Mouse (Mus musculus): Measurements from ENCODE around the gene Olfr815. TPM values are rescaled to one million over a fixed set of nuclear protein-coding genes. Genes with fewer than 3 reads are reported as not detected.
"Not testable (repeated sequence)": the region's sequence is repeated elsewhere in the genome, so short reads cannot be mapped to it uniquely, and the experiment has no call there.

Gene Olfr815
- polyA plus RNA-seq (2012; rRNA removed): not detected in 2 replicates

- not testable (repeated sequence) for H3K27me3 ChIP-seq (ENCODE audit: control insufficient read depth, insufficient read depth, low read length); H3K27ac ChIP-seq (ENCODE audit: control insufficient read depth, insufficient read depth, low read depth, low read length); H3K4me3 ChIP-seq (ENCODE audit: control insufficient read depth, low read depth, low read length); H3K36me3 ChIP-seq (ENCODE audit: control insufficient read depth, insufficient read depth, low read length); H3K4me1 ChIP-seq (ENCODE audit: control insufficient read depth, insufficient read depth, low read length)
These were observed at the start of gene Olfr815 for GRCm38 (mm10) chr10:129905767-129906166. TSS of gene Olfr815 (minus strand) at chr10:129905867.

- TF ChIP-seq POLR2A (IDR thresholded peaks at IDR 0.05; ENCODE audit: control insufficient read depth, low read depth, low read length) (no peak), CTCF (IDR thresholded peaks at IDR 0.05; ENCODE audit: control insufficient read depth, insufficient read depth, insufficient replicate concordance, low read depth, low read length) (no peak)
- Histone ChIP-seq H3K4me1 (ENCODE audit: control insufficient read depth, insufficient read depth, low read length) (no peaks in the 10 kb centered on the region), H3K27ac (ENCODE audit: control insufficient read depth, insufficient read depth, low read depth, low read length) (no peak within 1 kb of the TSS)
These were observed 43.3 kb upstream of the Olfr815 start, which contains the start of gene Olfr818 for GRCm38 (mm10) chr10:129949000-129949399. TSS of gene Olfr818 (minus strand) at chr10:129949100.

GRCm38 (mm10) chr10:129915497-129915896, 9.8 kb upstream of the Olfr815 start, which contains the start of gene Olfr816:
TSS of gene Olfr816 (minus strand) at chr10:129915597.
- H3K27me3 ChIP-seq (ENCODE audit: control insufficient read depth, insufficient read depth, low read length): no peaks in the 10 kb centered on the region
- H3K36me3 ChIP-seq (ENCODE audit: control insufficient read depth, insufficient read depth, low read length): no peaks in the 10 kb centered on the region
- H3K4me3 ChIP-seq (ENCODE audit: control insufficient read depth, low read depth, low read length): no peak within 1 kb of the TSS
- H3K27ac ChIP-seq (ENCODE audit: control insufficient read depth, insufficient read depth, low read depth, low read length): no peak within 1 kb of the TSS
- no peaks in the 10 kb centered on the region for H3K4me1 ChIP-seq (ENCODE audit: control insufficient read depth, insufficient read depth, low read length)
- TF ChIP-seq POLR2A (IDR thresholded peaks at IDR 0.05; ENCODE audit: control insufficient read depth, low read depth, low read length) (no peak), CTCF (IDR thresholded peaks at IDR 0.05; ENCODE audit: control insufficient read depth, insufficient read depth, insufficient replicate concordance, low read depth, low read length) (no peak)

More at GRCm38 (mm10) chr10:129949000-129949399, 43.3 kb upstream of the Olfr815 start, which contains the start of gene Olfr818:
- Histone ChIP-seq H3K36me3 (ENCODE audit: control insufficient read depth, insufficient read depth, low read length) (no peaks in the 10 kb centered on the region), H3K27me3 (ENCODE audit: control insufficient read depth, insufficient read depth, low read length) (no peaks in the 10 kb centered on the region), H3K4me3 (ENCODE audit: control insufficient read depth, low read depth, low read length) (no peak within 1 kb of the TSS)

GRCm38 (mm10) chr10:129885934-129886333, 19.7 kb downstream of the Olfr815 start:
- Histone ChIP-seq H3K27ac (ENCODE audit: control insufficient read depth, insufficient read depth, low read depth, low read length) (no peak overlapping the region), H3K4me3 (ENCODE audit: control insufficient read depth, low read depth, low read length) (no peak overlapping the region), H3K4me1 (ENCODE audit: control insufficient read depth, insufficient read depth, low read length) (no peaks in the 10 kb centered on the region), H3K27me3 (ENCODE audit: control insufficient read depth, insufficient read depth, low read length) (no peaks in the 10 kb centered on the region), H3K36me3 (ENCODE audit: control insufficient read depth, insufficient read depth, low read length) (no peaks in the 10 kb centered on the region)
- TF ChIP-seq POLR2A (IDR thresholded peaks at IDR 0.05; ENCODE audit: control insufficient read depth, low read depth, low read length) (no peak), CTCF (IDR thresholded peaks at IDR 0.05; ENCODE audit: control insufficient read depth, insufficient read depth, insufficient replicate concordance, low read depth, low read length) (no peak)

GRCm38 (mm10) chr10:129885496-129885895, 20.2 kb downstream of the Olfr815 start:
- not testable (repeated sequence) for H3K36me3 ChIP-seq (ENCODE audit: control insufficient read depth, insufficient read depth, low read length); H3K27me3 ChIP-seq (ENCODE audit: control insufficient read depth, insufficient read depth, low read length); H3K4me1 ChIP-seq (ENCODE audit: control insufficient read depth, insufficient read depth, low read length); H3K27ac ChIP-seq (ENCODE audit: control insufficient read depth, insufficient read depth, low read depth, low read length); H3K4me3 ChIP-seq (ENCODE audit: control insufficient read depth, low read depth, low read length)

- not testable (repeated sequence) for H3K27me3 ChIP-seq (ENCODE audit: control insufficient read depth, insufficient read depth, low read length)
These were observed 25.9 kb downstream of the Olfr815 start, which contains the start of gene Olfr814 for GRCm38 (mm10) chr10:129879751-129880150. TSS of gene Olfr814 (minus strand) at chr10:129879851.

GRCm38 (mm10) chr10:129855067-129855466, 50.6 kb downstream of the Olfr815 start, which contains the start of gene Olfr813:
TSS of gene Olfr813 (plus strand) at chr10:129855367.
- Histone ChIP-seq H3K36me3 (ENCODE audit: control insufficient read depth, insufficient read depth, low read length) (no peaks in the 10 kb centered on the region), H3K27ac (ENCODE audit: control insufficient read depth, insufficient read depth, low read depth, low read length) (no peak within 1 kb of the TSS), H3K4me1 (ENCODE audit: control insufficient read depth, insufficient read depth, low read length) (no peaks in the 10 kb centered on the region), H3K4me3 (ENCODE audit: control insufficient read depth, low read depth, low read length) (no peak within 1 kb of the TSS), H3K27me3 (ENCODE audit: control insufficient read depth, insufficient read depth, low read length) (no peaks in the 10 kb centered on the region)
- TF ChIP-seq POLR2A (IDR thresholded peaks at IDR 0.05; ENCODE audit: control insufficient read depth, low read depth, low read length) (no peak), CTCF (IDR thresholded peaks at IDR 0.05; ENCODE audit: control insufficient read depth, insufficient read depth, insufficient replicate concordance, low read depth, low read length) (no peak)

More at GRCm38 (mm10) chr10:129879751-129880150, 25.9 kb downstream of the Olfr815 start, which contains the start of gene Olfr814:
- H3K4me1 ChIP-seq (ENCODE audit: control insufficient read depth, insufficient read depth, low read length); H3K4me3 ChIP-seq (ENCODE audit: control insufficient read depth, low read depth, low read length); H3K27ac ChIP-seq (ENCODE audit: control insufficient read depth, insufficient read depth, low read depth, low read length); H3K36me3 ChIP-seq (ENCODE audit: control insufficient read depth, insufficient read depth, low read length): not testable (repeated sequence)

Other genes with a start within 250 kb of the Olfr815 start
- gene Olfr800, start 248.2 kb downstream of the Olfr815 start, polyA plus RNA-seq (2012; rRNA removed): not detected in 2 replicates
- gene Olfr801, start 232.0 kb downstream of the Olfr815 start, polyA plus RNA-seq (2012; rRNA removed): not detected in 2 replicates
- not detected in 2 replicates for gene Olfr802, start 217.7 kb downstream of the Olfr815 start, polyA plus RNA-seq (2012; rRNA removed)
- not detected in 2 replicates for gene Olfr803, start 211.6 kb downstream of the Olfr815 start, polyA plus RNA-seq (2012; rRNA removed)
- not detected in 2 replicates for gene Olfr804, start 202.7 kb downstream of the Olfr815 start, polyA plus RNA-seq (2012; rRNA removed)
- 0.04 TPM in 1 of 2 replicates, not detected in the other for gene Olfr805, start 176.5 kb downstream of the Olfr815 start, polyA plus RNA-seq (2012; rRNA removed)
- gene Olfr806, start 163.9 kb downstream of the Olfr815 start, polyA plus RNA-seq (2012; rRNA removed): not detected in 2 replicates
- gene Olfr807, start 148.1 kb downstream of the Olfr815 start, polyA plus RNA-seq (2012; rRNA removed): not detected in 2 replicates
- not detected in 2 replicates for gene Olfr808, start 140.4 kb downstream of the Olfr815 start, polyA plus RNA-seq (2012; rRNA removed)
- not detected in 2 replicates for gene Olfr809, start 131.2 kb downstream of the Olfr815 start, polyA plus RNA-seq (2012; rRNA removed)
- not detected in 2 replicates for gene Olfr810, start 111.0 kb downstream of the Olfr815 start, polyA plus RNA-seq (2012; rRNA removed)
- not detected in 2 replicates for gene Olfr811, start 101.5 kb downstream of the Olfr815 start, polyA plus RNA-seq (2012; rRNA removed)
- gene Olfr812, start 59.8 kb downstream of the Olfr815 start, polyA plus RNA-seq (2012; rRNA removed): not detected in 2 replicates
- gene Olfr813, start 50.5 kb downstream of the Olfr815 start, polyA plus RNA-seq (2012; rRNA removed): not detected in 2 replicates
- not detected in 2 replicates for gene Olfr814, start 26.0 kb downstream of the Olfr815 start, polyA plus RNA-seq (2012; rRNA removed)
- not detected in 2 replicates for gene Olfr816, start 9.7 kb upstream of the Olfr815 start, polyA plus RNA-seq (2012; rRNA removed)
- not detected in 2 replicates for gene Olfr818, start 43.2 kb upstream of the Olfr815 start, polyA plus RNA-seq (2012; rRNA removed)
- not detected in 2 replicates for gene Olfr819, start 61.4 kb upstream of the Olfr815 start, polyA plus RNA-seq (2012; rRNA removed)
- not detected in 2 replicates for gene Olfr247, start 70.3 kb upstream of the Olfr815 start, polyA plus RNA-seq (2012; rRNA removed)
- gene Gm10310, start 79.2 kb upstream of the Olfr815 start, polyA plus RNA-seq (2012; rRNA removed): not detected in 2 replicates
- gene Olfr820, start 106.8 kb upstream of the Olfr815 start, polyA plus RNA-seq (2012; rRNA removed): not detected in 2 replicates
- not detected in 2 replicates for gene Olfr821, start 124.5 kb upstream of the Olfr815 start, polyA plus RNA-seq (2012; rRNA removed)
- gene Olfr822, start 165.3 kb upstream of the Olfr815 start, polyA plus RNA-seq (2012; rRNA removed): not detected in 2 replicates
- gene Olfr823, start 209.5 kb upstream of the Olfr815 start, polyA plus RNA-seq (2012; rRNA removed): not detected in 2 replicates
- not detected in 2 replicates for gene Olfr824, start 224.1 kb upstream of the Olfr815 start, polyA plus RNA-seq (2012; rRNA removed)